Mouse (Mus musculus): ENCODE data around the gene Angptl7. TPM values are rescaled to one million over a fixed set of nuclear protein-coding genes. Genes with fewer than 3 reads are reported as not detected.
A peak's percentile ranks its signal among the peaks of the same experiment; 100 is the strongest.

Angptl7 gene
- polyA plus RNA-seq, 1 experiment from 2014 or later: 3.8 TPM

DNA sequence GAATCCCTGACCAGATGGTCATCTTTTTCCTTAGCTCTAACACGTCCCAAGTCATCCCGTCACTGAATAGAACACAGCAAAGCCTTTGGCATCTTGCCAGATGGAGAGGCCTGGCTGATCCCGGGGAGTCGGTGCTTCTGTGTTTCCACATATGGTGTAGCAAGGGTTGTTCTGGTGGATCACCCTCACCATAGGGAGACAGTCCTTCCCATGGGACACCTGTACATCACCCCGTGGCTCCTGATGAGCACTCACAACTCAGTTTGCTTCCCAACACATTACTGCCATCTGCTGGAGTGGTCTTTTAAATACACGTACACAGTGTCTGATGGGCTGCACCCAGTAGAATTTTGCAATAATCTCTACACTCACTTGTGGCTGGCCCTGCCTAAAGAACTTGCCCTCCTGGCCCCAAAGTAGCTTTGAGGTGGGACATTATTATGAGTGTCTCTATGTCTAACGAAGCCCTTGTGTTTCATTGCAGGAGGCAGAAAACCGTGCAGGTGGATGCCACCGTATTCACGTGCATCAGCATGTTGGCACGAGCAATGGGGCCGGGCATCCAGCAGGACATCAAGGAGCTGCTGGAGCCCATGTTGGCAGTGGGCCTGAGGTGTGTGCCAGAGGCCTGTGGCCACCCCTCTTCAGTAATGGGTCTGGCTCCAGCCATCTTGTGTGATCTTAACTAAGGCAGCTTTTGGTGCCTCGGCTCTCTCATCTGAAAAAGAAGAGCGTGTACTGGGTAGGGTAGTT, 36.9 kb downstream of the Angptl7 start:
- Histone ChIP-seq H3K36me3 (peaks cover 100% of the 10 kb centered on the region), H3K9me3 (replicated peaks) (no peaks in the 10 kb centered on the region), H3K4me1 (no peaks in the 10 kb centered on the region), H3K4me2 (no peak overlapping the region), H3K27ac (no peak overlapping the region), H3K4me3 (replicated peaks) (no peak overlapping the region), H3K9ac (no peak overlapping the region), H3K27me3 (no peaks in the 10 kb centered on the region)
- WGBS: 78% methylated on average over 14 of the region's 14 CpGs
- no peak; the same call in 1 of the 2 replicates for ATAC-seq (replicated peaks; ENCODE audit: low FRiP score)

DNA sequence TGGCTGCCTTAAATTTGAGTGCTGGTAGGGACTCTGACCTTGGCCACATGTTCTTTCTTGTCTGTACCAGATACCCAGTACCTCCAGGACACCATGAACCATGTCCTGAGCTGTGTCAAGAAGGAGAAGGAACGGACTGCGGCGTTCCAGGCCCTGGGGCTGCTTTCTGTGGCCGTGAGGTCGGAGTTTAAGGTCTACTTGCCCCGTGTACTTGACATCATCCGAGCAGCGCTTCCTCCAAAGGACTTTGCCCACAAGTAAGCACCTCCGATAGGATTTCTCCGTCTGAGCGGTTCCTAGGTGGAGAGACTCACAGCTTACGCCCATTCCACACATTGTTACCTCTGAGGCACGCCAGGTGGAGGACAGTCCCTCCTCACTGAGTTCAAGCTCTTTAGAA, 37.5 kb downstream of the Angptl7 start:
- Histone ChIP-seq H3K27me3 (no peaks in the 10 kb centered on the region), H3K27ac (no peak overlapping the region), H3K4me1 (no peaks in the 10 kb centered on the region), H3K4me2 (no peak overlapping the region), H3K9ac (no peak overlapping the region), H3K36me3 (peaks cover 100% of the 10 kb centered on the region), H3K4me3 (replicated peaks) (no peak overlapping the region), H3K9me3 (replicated peaks) (no peaks in the 10 kb centered on the region)
- WGBS: 94% methylated on average over 13 of the region's 13 CpGs
- no peak for ATAC-seq (replicated peaks; ENCODE audit: low FRiP score)

DNA sequence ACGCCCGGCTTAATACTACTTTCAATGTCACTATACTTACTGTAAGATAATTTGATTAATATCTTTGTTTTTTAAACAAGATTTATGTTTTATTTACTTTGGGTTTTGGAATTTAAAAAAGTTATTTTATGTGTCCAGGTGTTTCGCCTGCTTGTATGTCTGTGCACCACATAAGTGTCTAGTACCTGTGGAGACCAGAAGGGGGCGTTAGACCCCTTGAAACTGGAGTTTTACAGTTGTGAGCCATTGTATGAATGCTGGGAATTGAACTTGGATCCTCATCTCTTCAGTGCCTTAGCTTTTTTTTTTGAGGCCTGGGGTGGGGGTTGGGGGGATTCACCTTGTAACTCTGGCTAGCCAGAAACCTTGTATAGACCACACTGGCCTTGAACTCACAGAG, 38.5 kb downstream of the Angptl7 start:
- peaks cover 100% of the 10 kb centered on the region for H3K36me3 ChIP-seq
- no peak overlapping the region for H3K27ac ChIP-seq
- ATAC-seq (replicated peaks; ENCODE audit: low FRiP score): no peak
- 85% methylated on average over 4 of the region's 4 CpGs for WGBS
- no peaks in the 10 kb centered on the region for H3K9me3 ChIP-seq (replicated peaks)
- H3K4me3 ChIP-seq (replicated peaks): no peak overlapping the region
- H3K4me2 ChIP-seq: no peak overlapping the region
- no peaks in the 10 kb centered on the region for H3K27me3 ChIP-seq
- no peak overlapping the region for H3K9ac ChIP-seq
- H3K4me1 ChIP-seq: no peaks in the 10 kb centered on the region

DNA sequence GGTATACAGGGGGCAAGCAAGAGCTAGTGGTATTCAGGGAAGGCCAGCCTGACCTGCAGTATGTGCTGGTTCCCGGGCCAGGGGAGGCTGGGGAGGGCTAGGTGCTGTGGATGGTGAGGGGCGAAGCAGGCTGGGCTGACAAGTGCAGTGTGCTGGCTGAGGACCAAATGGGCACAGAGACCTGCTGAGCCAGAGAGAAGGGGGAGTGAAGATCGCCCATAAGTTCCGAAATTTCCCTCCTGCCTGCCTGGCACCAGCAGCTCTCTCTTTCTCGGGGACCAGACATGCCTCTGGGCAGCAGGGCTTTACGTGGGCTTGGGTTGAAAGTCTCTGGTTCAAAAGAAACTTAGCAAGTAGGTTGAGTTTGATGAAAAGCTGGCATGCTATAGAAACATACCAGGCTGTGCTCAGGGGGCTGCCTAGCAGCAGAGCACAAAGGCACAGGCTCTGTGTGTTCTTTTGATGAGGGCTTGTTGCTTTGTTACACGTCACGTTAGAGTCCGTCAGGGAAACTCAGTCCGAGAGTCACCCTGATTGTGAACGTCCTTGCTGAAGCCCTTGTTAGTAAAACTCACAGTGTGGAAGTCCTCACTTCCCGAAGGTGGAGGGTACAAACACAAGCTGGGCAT, 39.5 kb downstream of the Angptl7 start:
- H3K27ac ChIP-seq: no peak overlapping the region
- H3K36me3 ChIP-seq: peaks cover 100% of the 10 kb centered on the region
- H3K4me1 ChIP-seq: no peaks in the 10 kb centered on the region
- no peaks in the 10 kb centered on the region for H3K27me3 ChIP-seq
- no peak overlapping the region for H3K9ac ChIP-seq
- no peak overlapping the region for H3K4me2 ChIP-seq
- WGBS: 94% methylated on average over 12 of the region's 12 CpGs
- H3K9me3 ChIP-seq (replicated peaks): no peaks in the 10 kb centered on the region
- no peak for ATAC-seq (replicated peaks; ENCODE audit: low FRiP score)
- H3K4me3 ChIP-seq (replicated peaks): no peak overlapping the region

DNA sequence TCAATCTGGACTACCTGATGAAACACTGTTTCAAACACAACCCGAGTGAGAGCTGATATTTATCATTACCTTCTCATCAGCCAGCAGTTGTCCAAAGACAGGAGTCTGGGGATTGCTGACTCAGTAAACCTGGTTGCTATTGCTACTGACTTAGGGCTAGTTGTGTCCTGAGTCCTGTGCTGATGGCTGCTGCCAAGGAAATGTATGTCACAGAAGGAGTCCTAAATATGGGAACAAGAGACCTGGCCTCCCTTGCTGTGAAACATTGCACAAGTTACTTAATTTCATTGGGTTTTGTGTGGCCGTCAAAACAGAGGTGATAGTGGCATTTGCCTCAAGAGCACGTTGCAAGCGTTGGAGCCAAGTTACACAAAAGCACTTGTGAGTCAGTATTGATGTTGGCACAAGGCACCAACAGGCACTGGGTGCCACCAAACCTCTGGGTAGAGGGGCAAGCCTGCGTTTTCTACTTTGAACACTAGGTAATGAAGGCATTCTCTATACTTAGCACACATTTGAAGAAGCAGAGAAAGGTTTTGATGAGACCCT, 44.7 kb downstream of the Angptl7 start:
- no peak overlapping the region for H3K4me3 ChIP-seq (replicated peaks)
- no peak overlapping the region for H3K27ac ChIP-seq
- H3K9me3 ChIP-seq (replicated peaks): no peaks in the 10 kb centered on the region
- peaks cover 86% of the 10 kb centered on the region for H3K36me3 ChIP-seq
- no peaks in the 10 kb centered on the region for H3K27me3 ChIP-seq
- no peaks in the 10 kb centered on the region for H3K4me1 ChIP-seq
- WGBS: 96% methylated on average over 5 of the region's 5 CpGs
- ATAC-seq (replicated peaks; ENCODE audit: low FRiP score): no peak
- H3K9ac ChIP-seq: no peak overlapping the region
- no peak overlapping the region for H3K4me2 ChIP-seq

DNA sequence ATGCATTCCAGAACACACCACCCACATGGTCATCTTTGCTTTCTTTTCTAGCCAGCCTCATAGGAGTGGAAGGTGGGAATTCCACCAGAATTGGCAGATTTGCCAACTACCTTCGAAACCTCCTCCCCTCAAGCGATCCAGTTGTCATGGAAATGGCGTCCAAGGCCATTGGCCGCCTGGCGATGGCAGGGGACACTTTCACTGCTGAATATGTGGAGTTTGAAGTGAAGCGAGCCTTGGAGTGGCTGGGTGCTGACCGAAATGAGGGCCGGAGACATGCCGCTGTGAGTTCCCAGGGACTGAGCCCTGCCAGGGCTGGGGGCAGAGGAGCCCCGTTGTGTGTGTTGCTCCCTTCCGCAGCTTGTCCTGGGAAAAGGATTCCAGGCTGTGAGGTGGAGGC, 46.6 kb downstream of the Angptl7 start:
- H3K27me3 ChIP-seq: no peaks in the 10 kb centered on the region
- no peak overlapping the region for H3K27ac ChIP-seq
- WGBS: 95% methylated on average over 11 of the region's 11 CpGs
- no peak overlapping the region for H3K4me2 ChIP-seq
- no peak overlapping the region for H3K9ac ChIP-seq
- no peak overlapping the region for H3K4me3 ChIP-seq (replicated peaks)
- H3K4me1 ChIP-seq: peaks cover 8% of the 10 kb centered on the region
- peaks cover 67% of the 10 kb centered on the region for H3K36me3 ChIP-seq
- ATAC-seq (replicated peaks; ENCODE audit: low FRiP score): no peak
- H3K9me3 ChIP-seq (replicated peaks): no peaks in the 10 kb centered on the region

DNA sequence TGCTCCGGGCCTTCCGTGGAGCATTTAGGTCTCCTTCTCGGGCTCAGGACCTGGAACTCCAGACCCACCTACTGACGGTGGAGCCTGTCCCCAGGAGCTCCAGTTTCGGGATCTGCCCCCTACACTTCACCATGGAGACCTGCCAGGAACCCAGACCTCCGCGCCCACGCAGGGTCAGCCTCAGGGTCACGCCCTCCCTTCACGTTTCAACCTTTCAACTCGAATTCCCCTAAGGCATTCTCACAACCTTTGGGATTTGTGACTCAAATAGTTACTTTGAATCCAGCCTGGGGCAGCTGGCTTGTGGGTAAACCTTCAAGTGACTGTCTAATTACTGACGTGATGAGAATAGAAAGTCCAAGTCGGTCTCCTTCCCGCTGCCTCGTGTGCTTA, 51.4 kb downstream of the Angptl7 start:
- Histone ChIP-seq H3K27ac (peak overlapping the region; percentile 59), H3K27me3 (no peaks in the 10 kb centered on the region), H3K4me2 (peak overlapping the region; percentile 66), H3K36me3 (peaks cover 19% of the 10 kb centered on the region), H3K4me1 (peaks cover 24% of the 10 kb centered on the region), H3K9me3 (replicated peaks) (no peaks in the 10 kb centered on the region), H3K9ac (peak overlapping the region; percentile 79), H3K4me3 (replicated peaks) (peak overlapping the region; percentile 85)
- under 1% methylated on average over 15 of the region's 15 CpGs for WGBS
- no peak; the same call in 1 of the 2 replicates for ATAC-seq (replicated peaks; ENCODE audit: low FRiP score)

DNA sequence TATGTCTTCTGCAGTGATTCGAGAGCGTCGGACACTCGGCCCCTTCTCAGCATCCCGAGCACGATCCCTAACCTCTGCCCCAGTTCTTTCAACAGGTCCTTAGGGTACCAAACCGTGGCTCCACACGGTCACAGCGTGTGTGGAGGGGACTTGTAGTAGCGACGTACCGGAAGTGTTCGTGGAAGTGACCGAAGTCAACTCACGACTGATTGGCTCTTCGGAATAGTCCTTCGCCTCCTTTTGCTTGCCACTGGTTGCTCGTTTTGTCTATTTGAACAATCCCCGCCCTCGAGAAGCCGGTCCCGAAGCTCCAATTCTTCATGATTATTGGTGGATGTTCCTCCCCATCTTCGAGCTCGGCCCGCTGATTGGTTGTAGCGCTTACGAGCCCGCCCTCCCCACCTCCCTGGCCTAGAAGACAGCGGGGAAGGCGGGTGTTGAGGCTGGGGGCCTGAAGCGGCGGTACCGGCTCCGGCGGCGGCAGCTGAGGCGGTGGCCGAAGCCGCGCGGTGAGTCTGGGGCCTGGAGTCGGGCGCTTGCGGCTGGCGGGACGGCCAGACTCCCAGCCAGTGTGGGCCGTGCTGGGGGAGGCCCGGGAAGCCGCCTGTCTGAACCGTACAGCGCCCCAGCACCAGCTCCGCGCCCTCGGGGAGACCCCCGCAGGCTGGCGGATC, 51.9 kb downstream of the Angptl7 start, which contains the start of gene Mtor:
TSS of gene Mtor (plus strand) at position 433 of the 674 bp plus-strand sequence.
- Histone ChIP-seq H3K9ac (peak within 1 kb of the TSS; percentile 79), H3K36me3 (peaks cover 14% of the 10 kb centered on the region), H3K4me1 (peaks cover 29% of the 10 kb centered on the region), H3K27me3 (no peaks in the 10 kb centered on the region), H3K9me3 (replicated peaks) (no peaks in the 10 kb centered on the region), H3K4me3 (replicated peaks) (peak within 1 kb of the TSS; percentile 85), H3K4me2 (peak within 1 kb of the TSS; percentile 66), H3K27ac (peak within 1 kb of the TSS; percentile 82)
- WGBS: under 1% methylated on average over 56 of the region's 56 CpGs
- peak; percentile 96 for ATAC-seq (replicated peaks; ENCODE audit: low FRiP score)

Other genes with a start within 250 kb of the Angptl7 start
- gene Disp3, start 212.5 kb downstream of the Angptl7 start, polyA plus RNA-seq (2015; fragmentation: Nextera tagmentation; extraction: Ambion mirVana): 0.19 TPM in 2 replicates
- gene Ubiad1, start 55.7 kb downstream of the Angptl7 start, polyA plus RNA-seq (2015; fragmentation: Nextera tagmentation; extraction: Ambion mirVana): 24.9 and 26.8 TPM in 2 replicates
- gene Mtor, start 51.8 kb downstream of the Angptl7 start, polyA plus RNA-seq (2015; fragmentation: Nextera tagmentation; extraction: Ambion mirVana): 19.5 and 20.0 TPM in 2 replicates
- gene Exosc10, start 58.0 kb upstream of the Angptl7 start, polyA plus RNA-seq (2015; fragmentation: Nextera tagmentation; extraction: Ambion mirVana): 89.3 and 98.3 TPM in 2 replicates
- 192 and 209 TPM in 2 replicates for gene Srm, start 91.0 kb upstream of the Angptl7 start, polyA plus RNA-seq (2015; fragmentation: Nextera tagmentation; extraction: Ambion mirVana)
- 0.44 and 0.69 TPM in 2 replicates for gene Masp2, start 102.1 kb upstream of the Angptl7 start, polyA plus RNA-seq (2015; fragmentation: Nextera tagmentation; extraction: Ambion mirVana)
- gene Tardbp, start 126.6 kb upstream of the Angptl7 start, polyA plus RNA-seq (2015; fragmentation: Nextera tagmentation; extraction: Ambion mirVana): 360 and 392 TPM in 2 replicates
- gene Gm572, start 142.9 kb upstream of the Angptl7 start, polyA plus RNA-seq (2015; fragmentation: Nextera tagmentation; extraction: Ambion mirVana): not detected in 2 replicates

Data from kidney, embryonic 15.5 days (tissue).